Mouse (Mus musculus) embryonic facial prominence, embryonic 11.5 days (tissue): ENCODE results near the gene Ube2f. TPM values are rescaled to one million over a fixed set of nuclear protein-coding genes. Genes with fewer than 3 reads are reported as not detected.

ENCODE experiments used
- ATAC-seq: fragments of 200-750 bp; cut with Nextera tagmentation; replicated peaks from 2 replicates; pipeline ENCODE4 v1.8.0; 2017; ENCODE audit warnings: low read depth; ENCODE audit not compliant: insufficient number of reproducible peaks, low FRiP score, low TSS enrichment
- DNase-seq: peaks from one replicate; pipeline ENCODE4 v3.0.0-alpha.2; 2015; ENCODE audit warnings: low spot score
- H3K27ac ChIP-seq: fragments of 300-500 bp; sonication (generic); replicated peaks from 2 replicates; pipeline ENCODE4 v1.5.1; 2014; ENCODE audit warnings: mild to moderate bottlenecking, low read depth, low read length, control low read depth
- H3K27me3 ChIP-seq: fragments of 300-500 bp; sonication (generic); 2 replicates; pipeline ENCODE4 v1.6.1; 2014; ENCODE audit warnings: mild to moderate bottlenecking, low read length, moderate library complexity, mixed read lengths; ENCODE audit not compliant: control insufficient read depth, insufficient read depth
- H3K36me3 ChIP-seq: fragments of 300-500 bp; sonication (generic); replicated peaks from 2 replicates; pipeline ENCODE4 v1.6.1; 2014; ENCODE audit warnings: low read depth, mild to moderate bottlenecking, low read length, moderate library complexity, mixed read lengths; ENCODE audit not compliant: control insufficient read depth, insufficient read depth
- H3K4me1 ChIP-seq: fragments of 300-500 bp; sonication (generic); 2 replicates; pipeline ENCODE4 v1.6.1; 2014; ENCODE audit warnings: low read length, mixed read lengths; ENCODE audit not compliant: control insufficient read depth, insufficient read depth
- H3K4me2 ChIP-seq: fragments of 300-500 bp; sonication (generic); 2 replicates; pipeline ENCODE4 v1.6.1; 2014; ENCODE audit warnings: low read depth, mild to moderate bottlenecking, control low read depth, low read length, moderate library complexity
- H3K4me3 ChIP-seq: fragments of 300-500 bp; sonication (generic); 2 replicates; pipeline ENCODE4 v1.5.1; 2014; ENCODE audit warnings: low read depth, low read length, control low read depth
- H3K9ac ChIP-seq: fragments of 300-500 bp; sonication (generic); replicated peaks from 2 replicates; pipeline ENCODE4 v1.6.1; 2014; ENCODE audit warnings: mild to moderate bottlenecking, control low read depth, low read length
- H3K9me3 ChIP-seq: fragments of 300-500 bp; sonication (generic); replicated peaks from 2 replicates; pipeline ENCODE4 v1.6.1; 2016; ENCODE audit warnings: mild to moderate bottlenecking, low read length, inconsistent platforms, mixed read lengths; ENCODE audit not compliant: control insufficient read depth
- WGBS: fragments of 180-500 bp; shearing (Covaris S2); extraction: QIAGEN DNeasy Blood & Tissue Kit; methylation state at CpG from one replicate; pipeline ENCODE4 v1.1.7; 2014; 5-methylcytosine and 5-hydroxymethylcytosine counted together
- polyA plus RNA-seq: library from polyadenylated mRNA; unstranded; fragments of >200 nt; fragmentation: Nextera tagmentation; extraction: Ambion mirVana; gene quantifications from 2 replicates; pipeline ENCODE4 v1.2.1, GENCODE M21; 2014

Gene Ube2f
- polyA plus RNA-seq, 1 experiment from 2014 or later = 96.4 TPM

GRCm38 (mm10) chr1:91302021-91302420 is 51.9 kb downstream of the Ube2f start:
- ATAC-seq (no peak), DNase-seq (no peak)
- H3K36me3 ChIP-seq = no peaks in the 10 kb centered on the region
- H3K9ac ChIP-seq = no peak overlapping the region
- WGBS = 90% methylated on average over 3 of the region's 3 CpGs
- H3K27me3 ChIP-seq = no peaks in the 10 kb centered on the region
- no peaks in the 10 kb centered on the region for H3K9me3 ChIP-seq
- no peak overlapping the region for H3K4me2 ChIP-seq
- no peaks in the 10 kb centered on the region for H3K4me1 ChIP-seq
- no peak overlapping the region for H3K27ac ChIP-seq
- no peak overlapping the region for H3K4me3 ChIP-seq

GRCm38 (mm10) chr1:91304621-91305020 is 54.5 kb downstream of the Ube2f start:
- ATAC-seq (no peak), DNase-seq (no peak)
- Histone ChIP-seq H3K27ac (no peak overlapping the region), H3K9me3 (no peaks in the 10 kb centered on the region), H3K4me2 (no peak overlapping the region), H3K4me1 (no peaks in the 10 kb centered on the region), H3K4me3 (no peak overlapping the region), H3K27me3 (no peaks in the 10 kb centered on the region), H3K9ac (no peak overlapping the region), H3K36me3 (no peaks in the 10 kb centered on the region)
- 91% methylated on average over 4 of the region's 4 CpGs for WGBS

GRCm38 (mm10) chr1:91309366-91310085 is 59.4 kb downstream of the Ube2f start:
- DNase-seq = no peak
- no peaks in the 10 kb centered on the region for H3K4me1 ChIP-seq
- 90% methylated on average over 13 of the region's 13 CpGs for WGBS
- H3K36me3 ChIP-seq = no peaks in the 10 kb centered on the region
- no peaks in the 10 kb centered on the region for H3K9me3 ChIP-seq
- H3K27me3 ChIP-seq = no peaks in the 10 kb centered on the region
- H3K27ac ChIP-seq = no peak overlapping the region
- no peak overlapping the region for H3K4me2 ChIP-seq
- no peak overlapping the region for H3K4me3 ChIP-seq
- no peak overlapping the region for H3K9ac ChIP-seq
- no peak for ATAC-seq

GRCm38 (mm10) chr1:91312273-91312672 is 62.2 kb downstream of the Ube2f start:
- ATAC-seq (no peak), DNase-seq (no peak)
- no peaks in the 10 kb centered on the region for H3K27me3 ChIP-seq
- H3K9me3 ChIP-seq = no peaks in the 10 kb centered on the region
- no peak overlapping the region for H3K4me3 ChIP-seq
- no peaks in the 10 kb centered on the region for H3K4me1 ChIP-seq
- no peaks in the 10 kb centered on the region for H3K36me3 ChIP-seq
- 90% methylated on average over 4 of the region's 4 CpGs for WGBS
- H3K4me2 ChIP-seq = no peak overlapping the region
- H3K9ac ChIP-seq = no peak overlapping the region
- H3K27ac ChIP-seq = no peak overlapping the region

- Histone ChIP-seq H3K27me3 (no peaks in the 10 kb centered on the region), H3K4me3 (no peak overlapping the region), H3K27ac (0 out of 2 replicates have a peak overlapping the region, but pooled peaks have one; percentile 13), H3K36me3 (no peaks in the 10 kb centered on the region), H3K9ac (no peak overlapping the region; the same call in 1 of the 2 replicates), H3K4me2 (no peak overlapping the region), H3K4me1 (no peaks in the 10 kb centered on the region), H3K9me3 (no peaks in the 10 kb centered on the region)
- peak; percentile 65 for DNase-seq
- WGBS = 29% methylated on average over 5 of the region's 5 CpGs
- ATAC-seq = 0 out of 2 replicates have a peak, but pooled peaks have one; percentile 23
Observed at GRCm38 (mm10) chr1:91313251-91313650, 63.1 kb downstream of the Ube2f start.

- ATAC-seq = no peak
- no peaks in the 10 kb centered on the region for H3K36me3 ChIP-seq
- 81% methylated on average over 6 of the region's 6 CpGs for WGBS
Observed at GRCm38 (mm10) chr1:91317656-91318055, 67.6 kb downstream of the Ube2f start.

GRCm38 (mm10) chr1:91321760-91322438 is 71.8 kb downstream of the Ube2f start, which contains the start of gene Espnl:
Gene Espnl (plus strand): TSS chr1:91322075.
- H3K36me3 ChIP-seq = no peaks in the 10 kb centered on the region
- H3K9ac ChIP-seq = peak within 1 kb of the TSS; percentile 6; the same call in 1 of the 2 replicates
- ATAC-seq = no peak
- H3K27me3 ChIP-seq = no peaks in the 10 kb centered on the region
- H3K27ac ChIP-seq = no peak within 1 kb of the TSS
- H3K4me2 ChIP-seq = no peak within 1 kb of the TSS
- no peaks in the 10 kb centered on the region for H3K4me1 ChIP-seq
- 66% methylated on average over 19 of the region's 19 CpGs for WGBS
- no peak within 1 kb of the TSS for H3K4me3 ChIP-seq
- DNase-seq = no peak
- no peaks in the 10 kb centered on the region for H3K9me3 ChIP-seq

More at GRCm38 (mm10) chr1:91317656-91318055, 67.6 kb downstream of the Ube2f start:
- H3K4me3 ChIP-seq = no peak overlapping the region
- H3K9ac ChIP-seq = no peak overlapping the region
- H3K27me3 ChIP-seq = no peaks in the 10 kb centered on the region
- no peaks in the 10 kb centered on the region for H3K4me1 ChIP-seq
- no peak for DNase-seq
- no peaks in the 10 kb centered on the region for H3K9me3 ChIP-seq
- no peak overlapping the region for H3K27ac ChIP-seq
- no peak overlapping the region for H3K4me2 ChIP-seq

GRCm38 (mm10) chr1:91324646-91325045 is 74.5 kb downstream of the Ube2f start:
- ATAC-seq (no peak), DNase-seq (no peak)
- Histone ChIP-seq H3K9ac (no peak overlapping the region), H3K27me3 (no peaks in the 10 kb centered on the region), H3K36me3 (no peaks in the 10 kb centered on the region), H3K27ac (no peak overlapping the region), H3K4me3 (no peak overlapping the region), H3K9me3 (no peaks in the 10 kb centered on the region), H3K4me2 (no peak overlapping the region), H3K4me1 (no peaks in the 10 kb centered on the region)
- 61% methylated on average over 2 of the region's 2 CpGs for WGBS
